Mouse (Mus musculus) hindbrain, embryonic 14.5 days (tissue): ENCODE measurements around the gene Ildr1. TPM values are rescaled to one million over a fixed set of nuclear protein-coding genes. Genes with fewer than 3 reads are reported as not detected.
A peak's percentile ranks its signal among the peaks of the same experiment; 100 is the strongest.

ENCODE experiments used
- ATAC-seq: fragments of 200-750 bp; cut with Nextera tagmentation; 2 replicates; pipeline ENCODE4 v1.8.0; 2017; ENCODE audit warnings: moderate number of reproducible peaks, mild to moderate bottlenecking, moderate TSS enrichment, moderate library complexity; ENCODE audit not compliant: low FRiP score
- DNase-seq: peaks from one replicate; pipeline ENCODE4 v3.0.0-alpha.2; 2015; ENCODE audit warnings: low spot score
- H3K27ac ChIP-seq: fragments of 300-500 bp; sonication (generic); 2 replicates; pipeline ENCODE4 v1.5.1; 2014; ENCODE audit warnings: mild to moderate bottlenecking, moderate library complexity
- H3K27me3 ChIP-seq: fragments of 300-500 bp; sonication (generic); 2 replicates; pipeline ENCODE4 v1.6.1; 2014; ENCODE audit warnings: mild to moderate bottlenecking, low read length, mixed read lengths; ENCODE audit not compliant: control insufficient read depth, insufficient read depth
- H3K36me3 ChIP-seq: fragments of 300-500 bp; sonication (generic); replicated peaks from 2 replicates; pipeline ENCODE4 v1.6.1; 2014; ENCODE audit not compliant: control insufficient read depth, insufficient read depth
- H3K4me1 ChIP-seq: fragments of 300-500 bp; sonication (generic); replicated peaks from 2 replicates; pipeline ENCODE4 v1.6.1; 2014; ENCODE audit warnings: antibody characterized with exemption, low read length, mixed read lengths; ENCODE audit not compliant: control insufficient read depth, insufficient read depth
- H3K4me2 ChIP-seq: fragments of 300-500 bp; sonication (generic); replicated peaks from 2 replicates; pipeline ENCODE4 v1.6.1; 2014; ENCODE audit warnings: mild to moderate bottlenecking, moderate library complexity
- H3K4me3 ChIP-seq: fragments of 300-500 bp; sonication (generic); replicated peaks from 2 replicates; pipeline ENCODE4 v1.5.1; 2014; ENCODE audit warnings: mild to moderate bottlenecking, low read length
- H3K9ac ChIP-seq: fragments of 300-500 bp; sonication (generic); 2 replicates; pipeline ENCODE4 v1.6.1; 2014
- H3K9me3 ChIP-seq: fragments of 300-500 bp; sonication (generic); 2 replicates; pipeline ENCODE4 v1.6.1; 2016; ENCODE audit warnings: low read length; ENCODE audit not compliant: control insufficient read depth
- WGBS: fragments of 180-500 bp; shearing (Covaris S2); extraction: QIAGEN DNeasy Blood & Tissue Kit; methylation state at CpG from one replicate; pipeline ENCODE4 v1.1.7; 2014; 5-methylcytosine and 5-hydroxymethylcytosine counted together
- polyA plus RNA-seq: library from polyadenylated mRNA; unstranded; fragments of >200 nt; fragmentation: Nextera tagmentation; extraction: Ambion mirVana; gene quantifications from 2 replicates; pipeline ENCODE4 v1.2.1, GENCODE M21; 2014

Gene Ildr1
- polyA plus RNA-seq, result 0.19 and 0.48 TPM in 2 replicates

DNA sequence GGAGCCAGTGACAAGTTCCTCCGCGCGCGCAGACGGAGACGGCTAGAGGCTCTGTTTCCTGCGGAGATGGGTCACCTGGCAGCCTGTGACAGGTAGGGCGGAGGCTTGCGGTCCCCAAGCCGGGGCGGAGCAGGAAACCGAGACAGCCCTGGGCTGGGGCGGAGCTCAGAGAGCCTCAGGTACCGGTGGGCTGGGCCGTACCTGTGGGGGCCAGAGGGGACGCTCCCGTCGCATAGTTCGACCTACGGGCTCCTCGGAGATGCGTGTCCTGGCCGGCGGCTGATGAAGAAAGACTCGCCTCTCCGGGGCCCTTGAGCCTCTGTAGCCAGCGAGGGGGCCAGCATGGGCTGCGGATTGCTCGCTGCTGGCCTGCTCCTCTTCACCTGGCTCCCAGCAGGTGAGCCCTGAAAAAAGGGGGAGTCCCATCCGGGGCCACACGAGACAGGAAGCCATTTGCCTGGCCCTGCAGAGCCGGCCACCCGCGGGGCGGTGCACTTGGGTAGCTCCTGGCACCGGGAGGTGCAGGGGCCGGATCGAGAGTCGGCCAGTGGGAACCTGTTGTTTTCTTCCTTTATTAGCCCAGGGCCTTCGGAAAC is at the start of gene Ildr1:
Gene Ildr1, plus strand, starts transcription at position 161 of the 596 bp plus-strand sequence.
- 1% methylated on average over 40 of the region's 40 CpGs for WGBS

DNA sequence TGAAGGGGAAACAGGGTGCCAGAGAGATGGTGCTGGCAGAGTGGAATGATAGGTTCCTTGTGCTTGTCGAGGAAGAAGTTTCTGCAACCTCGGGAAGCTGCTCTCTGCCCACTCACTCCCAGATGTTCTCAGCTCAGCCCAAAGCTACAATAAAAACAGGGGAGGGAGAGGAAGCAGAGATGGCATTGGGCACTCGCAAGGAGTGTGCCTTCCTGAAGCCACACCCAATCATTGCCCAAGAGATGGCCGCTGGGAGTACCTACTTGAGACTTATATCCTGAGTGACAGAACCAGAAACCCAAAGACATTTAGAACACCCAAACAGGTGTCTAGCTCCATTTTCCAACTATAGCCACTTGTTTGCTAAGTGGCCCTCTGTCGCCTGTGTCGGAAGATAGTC is 48.7 kb upstream of the Ildr1 start:
- WGBS, result 91% methylated on average over 6 of the region's 6 CpGs
- H3K4me2 ChIP-seq, result no peak overlapping the region
- ATAC-seq, result no peak

More for the DNA sequence above, at the start of gene Ildr1:
- Histone ChIP-seq H3K9me3 (no peaks in the 10 kb centered on the region), H3K9ac (peak within 1 kb of the TSS; percentile 42), H3K4me2 (peak within 1 kb of the TSS; percentile 82), H3K4me1 (peaks cover 4% of the 10 kb centered on the region), H3K4me3 (peak within 1 kb of the TSS; percentile 45), H3K27me3 (peaks cover 34% of the 10 kb centered on the region), H3K27ac (no peak within 1 kb of the TSS), H3K36me3 (no peaks in the 10 kb centered on the region)
- DNase-seq (no peak), ATAC-seq (peak; percentile 43; the same call in 1 of the 2 replicates)

DNA sequence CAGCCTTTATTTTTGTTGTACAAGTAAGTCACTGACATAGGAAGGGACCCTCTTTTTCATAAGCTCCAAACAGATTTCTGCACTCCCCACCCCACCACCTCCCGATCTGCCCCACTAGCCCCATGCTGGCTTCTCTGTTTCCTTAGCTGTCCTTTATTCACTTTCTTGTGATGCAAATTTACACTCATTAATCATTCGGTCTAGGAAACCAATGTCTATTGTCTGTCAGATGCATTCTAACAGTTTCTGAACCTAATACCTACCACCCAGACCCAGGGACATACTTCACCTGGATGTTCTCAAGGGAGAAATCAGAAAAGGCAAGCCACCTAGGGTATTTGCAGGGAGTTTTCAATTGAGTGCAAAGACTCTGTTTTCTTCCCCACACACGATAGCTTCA is 44.5 kb upstream of the Ildr1 start:
- H3K4me2 ChIP-seq, result no peak overlapping the region
- no peaks in the 10 kb centered on the region for H3K27me3 ChIP-seq
- no peaks in the 10 kb centered on the region for H3K36me3 ChIP-seq
- no peak for ATAC-seq
- 0 out of 2 replicates have a peak, but pooled peaks cover 3% of the 10 kb centered on the region for H3K9me3 ChIP-seq
- no peaks in the 10 kb centered on the region; the same call in 1 of the 2 replicates for H3K4me1 ChIP-seq
- no peak overlapping the region for H3K9ac ChIP-seq
- H3K4me3 ChIP-seq, result no peak overlapping the region
- no peak for DNase-seq
- WGBS, result 16% methylated on average over 3 of the region's 3 CpGs
- H3K27ac ChIP-seq, result no peak overlapping the region

More for the DNA sequence above, 48.7 kb upstream of the Ildr1 start:
- no peak for DNase-seq
- Histone ChIP-seq H3K4me1 (no peaks in the 10 kb centered on the region; the same call in 1 of the 2 replicates), H3K4me3 (no peak overlapping the region), H3K27ac (no peak overlapping the region), H3K36me3 (no peaks in the 10 kb centered on the region), H3K27me3 (no peaks in the 10 kb centered on the region), H3K9ac (no peak overlapping the region), H3K9me3 (no peaks in the 10 kb centered on the region)

DNA sequence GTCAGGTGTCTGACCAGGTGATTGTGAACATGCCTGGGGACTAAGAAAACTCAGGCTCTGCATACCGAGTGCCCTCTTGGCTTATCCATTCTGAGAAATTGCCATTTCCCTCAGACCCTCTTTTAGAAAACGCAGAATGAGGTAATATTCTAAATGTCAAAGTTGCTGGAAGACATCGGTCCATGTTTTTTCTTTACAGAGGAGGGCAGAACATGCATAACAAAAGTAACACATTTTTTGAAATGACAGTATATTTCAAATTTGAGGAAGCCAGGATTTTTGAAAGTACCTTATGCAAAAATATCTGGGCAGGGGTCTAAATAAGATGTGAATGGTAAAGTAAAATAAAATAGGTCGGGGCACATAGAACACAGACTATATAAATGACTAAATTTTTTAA is 43.3 kb upstream of the Ildr1 start:
- no peaks in the 10 kb centered on the region for H3K36me3 ChIP-seq
- H3K27ac ChIP-seq, result no peak overlapping the region
- H3K4me3 ChIP-seq, result no peak overlapping the region
- DNase-seq (no peak), ATAC-seq (no peak)
- H3K27me3 ChIP-seq, result no peaks in the 10 kb centered on the region
- WGBS, result 89% methylated on average over 4 of the region's 4 CpGs
- 0 out of 2 replicates have a peak, but pooled peaks cover 3% of the 10 kb centered on the region for H3K9me3 ChIP-seq
- no peaks in the 10 kb centered on the region; the same call in 1 of the 2 replicates for H3K4me1 ChIP-seq
- no peak overlapping the region for H3K4me2 ChIP-seq
- no peak overlapping the region for H3K9ac ChIP-seq

DNA sequence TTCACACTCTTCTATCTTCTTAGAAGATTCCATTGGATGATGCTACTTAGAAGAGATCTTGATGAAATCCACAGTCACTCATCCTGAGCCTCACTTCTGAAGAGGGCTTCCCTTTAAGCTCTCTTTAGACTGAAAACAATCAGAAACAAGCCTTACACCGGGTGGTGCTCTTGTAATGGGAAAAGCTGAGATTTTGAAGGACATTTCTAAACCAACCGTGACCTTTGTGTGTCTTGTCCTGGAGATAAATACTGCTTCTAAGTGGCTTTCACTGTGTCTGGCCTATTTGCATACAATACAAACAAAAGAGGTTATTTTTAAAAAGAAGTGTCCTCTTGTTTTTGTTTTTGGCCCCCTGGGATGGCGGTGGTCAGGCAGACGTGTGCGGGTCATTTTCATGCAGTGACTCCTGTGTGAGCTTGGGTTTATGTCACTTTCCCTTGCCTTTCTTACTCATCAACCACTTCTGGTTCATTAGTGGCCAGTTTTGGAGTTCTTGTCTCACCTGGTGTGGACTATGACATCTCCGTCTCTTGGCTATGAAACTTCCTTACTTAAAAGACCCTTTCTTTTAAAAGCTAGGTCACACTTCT is 42.5 kb upstream of the Ildr1 start:
- no peak for ATAC-seq
- WGBS, result 58% methylated on average over 6 of the region's 6 CpGs

DNA sequence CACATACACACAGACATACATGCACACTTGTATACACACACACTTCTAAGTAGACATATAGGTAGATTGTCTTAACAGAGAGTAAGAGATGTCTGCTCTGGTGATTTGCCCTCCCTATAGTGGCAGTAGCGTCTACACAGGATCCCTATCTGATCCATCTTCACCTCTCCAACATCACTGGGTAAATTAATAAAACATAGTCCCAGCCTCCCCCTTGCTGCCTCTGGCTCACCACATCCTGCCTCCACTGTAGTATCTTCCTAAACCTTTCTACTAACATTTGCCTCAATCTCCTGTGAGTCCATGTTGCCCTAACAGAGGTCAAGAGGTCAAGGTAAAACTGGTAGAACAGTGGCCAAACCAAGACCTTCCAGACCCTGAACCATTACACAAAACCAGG is 38.6 kb upstream of the Ildr1 start:
- no peak overlapping the region for H3K9ac ChIP-seq
- no peaks in the 10 kb centered on the region for H3K4me1 ChIP-seq
- H3K36me3 ChIP-seq, result no peaks in the 10 kb centered on the region
- no peak for DNase-seq
- H3K4me3 ChIP-seq, result no peak overlapping the region
- 92% methylated on average over 1 of the region's 1 CpGs for WGBS
- peaks cover 12% of the 10 kb centered on the region; the same call in 1 of the 2 replicates for H3K9me3 ChIP-seq
- H3K27ac ChIP-seq, result no peak overlapping the region
- no peak for ATAC-seq
- H3K27me3 ChIP-seq, result no peaks in the 10 kb centered on the region
- no peak overlapping the region for H3K4me2 ChIP-seq

More for the DNA sequence above, 42.5 kb upstream of the Ildr1 start:
- H3K27ac ChIP-seq, result no peak overlapping the region
- H3K4me3 ChIP-seq, result no peak overlapping the region
- no peaks in the 10 kb centered on the region; the same call in 1 of the 2 replicates for H3K4me1 ChIP-seq
- DNase-seq, result no peak
- H3K9ac ChIP-seq, result no peak overlapping the region
- no peaks in the 10 kb centered on the region for H3K27me3 ChIP-seq
- H3K9me3 ChIP-seq, result 0 out of 2 replicates have a peak, but pooled peaks cover 3% of the 10 kb centered on the region
- no peak overlapping the region for H3K4me2 ChIP-seq
- H3K36me3 ChIP-seq, result no peaks in the 10 kb centered on the region

DNA sequence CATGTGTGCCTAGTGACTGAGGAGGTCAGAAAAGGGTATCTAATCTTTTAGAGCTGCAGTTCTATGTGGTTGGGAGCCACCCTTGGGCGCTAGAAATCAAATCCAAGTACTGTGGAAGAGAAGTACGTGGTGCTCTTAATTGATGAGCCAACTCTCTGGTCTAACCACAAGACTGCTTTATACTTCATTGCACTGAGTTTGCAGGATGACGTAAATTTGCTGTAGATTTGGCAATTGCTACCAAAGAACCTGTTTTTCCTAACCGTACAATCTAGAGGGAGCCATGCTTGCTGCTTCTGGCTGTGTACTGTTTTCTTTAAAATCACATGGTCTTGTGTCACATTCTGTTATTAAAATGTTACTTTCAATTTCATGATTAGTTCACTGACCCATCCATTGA is 37.9 kb upstream of the Ildr1 start:
- Histone ChIP-seq H3K9ac (no peak overlapping the region), H3K4me3 (no peak overlapping the region), H3K4me2 (no peak overlapping the region), H3K27ac (no peak overlapping the region), H3K4me1 (no peaks in the 10 kb centered on the region), H3K27me3 (no peaks in the 10 kb centered on the region), H3K9me3 (peaks cover 12% of the 10 kb centered on the region; the same call in 1 of the 2 replicates), H3K36me3 (no peaks in the 10 kb centered on the region)
- ATAC-seq (no peak), DNase-seq (no peak)
- 93% methylated on average over 4 of the region's 4 CpGs for WGBS

DNA sequence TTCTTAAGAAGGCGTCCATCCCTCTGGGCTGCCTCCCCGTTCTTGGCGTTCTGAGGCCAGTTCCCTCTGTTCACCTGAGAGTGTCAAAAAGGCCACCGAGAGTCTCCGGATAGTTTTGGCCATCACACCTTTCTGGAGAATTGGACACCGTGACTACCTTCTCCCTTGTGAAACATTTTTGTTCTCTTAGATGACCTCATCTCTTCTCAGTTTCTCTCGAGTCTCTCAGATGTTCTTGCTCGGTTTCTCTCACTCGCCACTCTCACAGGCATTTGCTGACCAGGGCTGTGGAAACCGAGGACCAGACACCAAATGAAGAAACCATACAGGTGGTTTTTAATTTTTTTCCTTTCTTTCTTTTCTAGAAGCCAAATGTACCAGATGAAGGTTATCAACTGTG is 32.4 kb upstream of the Ildr1 start:
- no peak for ATAC-seq
- 93% methylated on average over 10 of the region's 10 CpGs for whole genome bisulfite sequencing

DNA sequence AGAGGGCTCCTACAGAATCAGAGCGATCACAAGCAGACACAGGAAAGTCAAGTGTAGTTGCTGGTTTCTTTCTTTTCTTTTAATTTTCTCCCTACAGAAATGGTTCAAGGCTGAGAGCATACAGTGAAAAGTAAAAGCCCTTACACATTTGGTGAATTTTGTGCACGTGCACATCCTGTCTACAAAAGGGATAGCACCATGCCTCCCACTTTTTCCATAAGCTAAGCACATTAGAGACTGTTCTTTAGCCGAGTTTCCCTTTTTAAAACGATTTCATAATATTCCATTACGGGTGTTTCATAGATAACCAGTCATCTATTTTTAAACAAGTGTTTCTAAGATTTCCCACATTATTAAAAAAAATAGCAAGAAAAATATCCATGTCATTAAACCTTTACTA is 30.3 kb upstream of the Ildr1 start:
- 88% methylated on average over 5 of the region's 5 CpGs for WGBS
- no peaks in the 10 kb centered on the region for H3K27me3 ChIP-seq
- no peaks in the 10 kb centered on the region for H3K36me3 ChIP-seq
- no peak overlapping the region for H3K9ac ChIP-seq
- H3K4me2 ChIP-seq, result no peak overlapping the region
- H3K9me3 ChIP-seq, result peaks cover 2% of the 10 kb centered on the region; the same call in 1 of the 2 replicates
- ATAC-seq (no peak), DNase-seq (peak; percentile 23)
- H3K27ac ChIP-seq, result no peak overlapping the region
- H3K4me1 ChIP-seq, result no peaks in the 10 kb centered on the region
- no peak overlapping the region for H3K4me3 ChIP-seq

More for the DNA sequence above, 32.4 kb upstream of the Ildr1 start:
- H3K4me3 ChIP-seq, result no peak overlapping the region
- H3K4me1 ChIP-seq, result no peaks in the 10 kb centered on the region
- peaks cover 8% of the 10 kb centered on the region; the same call in 1 of the 2 replicates for H3K9me3 ChIP-seq
- H3K36me3 ChIP-seq, result no peaks in the 10 kb centered on the region
- no peak for DNase-seq
- H3K9ac ChIP-seq, result no peak overlapping the region
- no peak overlapping the region for H3K27ac ChIP-seq
- H3K27me3 ChIP-seq, result no peaks in the 10 kb centered on the region
- H3K4me2 ChIP-seq, result no peak overlapping the region
